Mouse (Mus musculus): ENCODE measurements around the gene Mettl27. TPM values are rescaled to one million over a fixed set of nuclear protein-coding genes. Genes with fewer than 3 reads are reported as not detected.

The Mettl27 gene
- polyA plus RNA-seq, 1 experiment from 2014 or later, result 26.3 TPM

- Histone ChIP-seq H3K4me2 (replicated peaks; ENCODE audit: low read depth, low read length) (no peak overlapping the region), H3K9me3 (ENCODE audit: control insufficient read depth, low read depth, low read length) (no peaks in the 10 kb centered on the region), H3K36me3 (ENCODE audit: control insufficient read depth, insufficient read depth, low read length) (no peaks in the 10 kb centered on the region), H3K4me1 (ENCODE audit: control insufficient read depth, insufficient read depth, low read length) (no peaks in the 10 kb centered on the region), H3K27me3 (ENCODE audit: control insufficient read depth, insufficient read depth, low read length) (no peaks in the 10 kb centered on the region), H3K4me3 (ENCODE audit: low read depth, low read length) (no peak overlapping the region), H3K9ac (replicated peaks; ENCODE audit: low read depth, low read length) (no peak overlapping the region), H3K27ac (ENCODE audit: low read length) (no peak overlapping the region)
- 75% methylated on average over 8 of the region's 8 CpGs for WGBS
- no peak for ATAC-seq (ENCODE audit: insufficient number of reproducible peaks, insufficient read depth, low FRiP score, low read depth)
These were observed 17.7 kb upstream of the Mettl27 start for GRCm38 (mm10) chr5:134914510-134914909.

GRCm38 (mm10) chr5:134915311-134915710 lies 16.9 kb upstream of the Mettl27 start, which contains the start of gene Cldn13:
TSS of gene Cldn13 (minus strand) at chr5:134915526.
- Histone ChIP-seq H3K4me2 (replicated peaks; ENCODE audit: low read depth, low read length) (no peak within 1 kb of the TSS), H3K36me3 (ENCODE audit: control insufficient read depth, insufficient read depth, low read length) (no peaks in the 10 kb centered on the region), H3K4me1 (ENCODE audit: control insufficient read depth, insufficient read depth, low read length) (no peaks in the 10 kb centered on the region), H3K9me3 (ENCODE audit: control insufficient read depth, low read depth, low read length) (no peaks in the 10 kb centered on the region), H3K4me3 (ENCODE audit: low read depth, low read length) (no peak within 1 kb of the TSS), H3K27me3 (ENCODE audit: control insufficient read depth, insufficient read depth, low read length) (no peaks in the 10 kb centered on the region), H3K27ac (ENCODE audit: low read length) (no peak within 1 kb of the TSS), H3K9ac (replicated peaks; ENCODE audit: low read depth, low read length) (no peak within 1 kb of the TSS)
- no peak for ATAC-seq (ENCODE audit: insufficient number of reproducible peaks, insufficient read depth, low FRiP score, low read depth)
- 83% methylated on average over 8 of the region's 8 CpGs for WGBS

- H3K4me3 ChIP-seq (ENCODE audit: low read depth, low read length), result no peak overlapping the region
- H3K27me3 ChIP-seq (ENCODE audit: control insufficient read depth, insufficient read depth, low read length), result no peaks in the 10 kb centered on the region
- H3K4me1 ChIP-seq (ENCODE audit: control insufficient read depth, insufficient read depth, low read length), result no peaks in the 10 kb centered on the region
- no peak overlapping the region for H3K4me2 ChIP-seq (replicated peaks; ENCODE audit: low read depth, low read length)
- H3K9ac ChIP-seq (replicated peaks; ENCODE audit: low read depth, low read length), result no peak overlapping the region
- no peak for ATAC-seq (ENCODE audit: insufficient number of reproducible peaks, insufficient read depth, low FRiP score, low read depth)
- H3K27ac ChIP-seq (ENCODE audit: low read length), result no peak overlapping the region
- H3K36me3 ChIP-seq (ENCODE audit: control insufficient read depth, insufficient read depth, low read length), result no peaks in the 10 kb centered on the region
- WGBS, result 48% methylated on average over 16 of the region's 16 CpGs
- no peaks in the 10 kb centered on the region for H3K9me3 ChIP-seq (ENCODE audit: control insufficient read depth, low read depth, low read length)
These were observed 13.9 kb upstream of the Mettl27 start for GRCm38 (mm10) chr5:134918071-134918832.

GRCm38 (mm10) chr5:134919097-134919496 lies 13.1 kb upstream of the Mettl27 start:
- H3K4me1 ChIP-seq (ENCODE audit: control insufficient read depth, insufficient read depth, low read length), result no peaks in the 10 kb centered on the region
- ATAC-seq (ENCODE audit: insufficient number of reproducible peaks, insufficient read depth, low FRiP score, low read depth), result peak; percentile 87; the same call in 1 of the 2 replicates
- no peaks in the 10 kb centered on the region for H3K36me3 ChIP-seq (ENCODE audit: control insufficient read depth, insufficient read depth, low read length)
- no peak overlapping the region for H3K9ac ChIP-seq (replicated peaks; ENCODE audit: low read depth, low read length)
- H3K27ac ChIP-seq (ENCODE audit: low read length), result no peak overlapping the region
- H3K4me3 ChIP-seq (ENCODE audit: low read depth, low read length), result no peak overlapping the region
- WGBS, result 83% methylated on average over 3 of the region's 3 CpGs
- H3K9me3 ChIP-seq (ENCODE audit: control insufficient read depth, low read depth, low read length), result no peaks in the 10 kb centered on the region
- H3K27me3 ChIP-seq (ENCODE audit: control insufficient read depth, insufficient read depth, low read length), result no peaks in the 10 kb centered on the region
- H3K4me2 ChIP-seq (replicated peaks; ENCODE audit: low read depth, low read length), result no peak overlapping the region

GRCm38 (mm10) chr5:134920106-134920687 lies 12.0 kb upstream of the Mettl27 start:
- Histone ChIP-seq H3K27me3 (ENCODE audit: control insufficient read depth, insufficient read depth, low read length) (no peaks in the 10 kb centered on the region), H3K36me3 (ENCODE audit: control insufficient read depth, insufficient read depth, low read length) (no peaks in the 10 kb centered on the region), H3K9ac (replicated peaks; ENCODE audit: low read depth, low read length) (no peak overlapping the region), H3K27ac (ENCODE audit: low read length) (no peak overlapping the region), H3K4me2 (replicated peaks; ENCODE audit: low read depth, low read length) (no peak overlapping the region), H3K4me1 (ENCODE audit: control insufficient read depth, insufficient read depth, low read length) (no peaks in the 10 kb centered on the region), H3K9me3 (ENCODE audit: control insufficient read depth, low read depth, low read length) (no peaks in the 10 kb centered on the region), H3K4me3 (ENCODE audit: low read depth, low read length) (no peak overlapping the region)
- WGBS, result 75% methylated on average over 6 of the region's 6 CpGs
- no peak for ATAC-seq (ENCODE audit: insufficient number of reproducible peaks, insufficient read depth, low FRiP score, low read depth)

- WGBS, result 86% methylated on average over 8 of the region's 8 CpGs
- H3K27ac ChIP-seq (ENCODE audit: low read length), result no peak overlapping the region
These were observed 11.1 kb upstream of the Mettl27 start for GRCm38 (mm10) chr5:134921106-134921505.

GRCm38 (mm10) chr5:134923141-134923540 lies 9.0 kb upstream of the Mettl27 start:
- H3K4me2 ChIP-seq (replicated peaks; ENCODE audit: low read depth, low read length), result no peak overlapping the region
- no peaks in the 10 kb centered on the region for H3K4me1 ChIP-seq (ENCODE audit: control insufficient read depth, insufficient read depth, low read length)
- no peaks in the 10 kb centered on the region for H3K9me3 ChIP-seq (ENCODE audit: control insufficient read depth, low read depth, low read length)
- no peaks in the 10 kb centered on the region for H3K36me3 ChIP-seq (ENCODE audit: control insufficient read depth, insufficient read depth, low read length)
- no peak overlapping the region for H3K4me3 ChIP-seq (ENCODE audit: low read depth, low read length)
- no peaks in the 10 kb centered on the region for H3K27me3 ChIP-seq (ENCODE audit: control insufficient read depth, insufficient read depth, low read length)
- ATAC-seq (ENCODE audit: insufficient number of reproducible peaks, insufficient read depth, low FRiP score, low read depth), result no peak
- H3K27ac ChIP-seq (ENCODE audit: low read length), result no peak overlapping the region
- WGBS, result 67% methylated on average over 6 of the region's 6 CpGs
- H3K9ac ChIP-seq (replicated peaks; ENCODE audit: low read depth, low read length), result no peak overlapping the region

More at GRCm38 (mm10) chr5:134921106-134921505, 11.1 kb upstream of the Mettl27 start:
- no peak overlapping the region for H3K4me3 ChIP-seq (ENCODE audit: low read depth, low read length)
- no peaks in the 10 kb centered on the region for H3K27me3 ChIP-seq (ENCODE audit: control insufficient read depth, insufficient read depth, low read length)
- H3K4me2 ChIP-seq (replicated peaks; ENCODE audit: low read depth, low read length), result no peak overlapping the region
- H3K9me3 ChIP-seq (ENCODE audit: control insufficient read depth, low read depth, low read length), result no peaks in the 10 kb centered on the region
- no peak overlapping the region for H3K9ac ChIP-seq (replicated peaks; ENCODE audit: low read depth, low read length)
- H3K4me1 ChIP-seq (ENCODE audit: control insufficient read depth, insufficient read depth, low read length), result no peaks in the 10 kb centered on the region
- no peaks in the 10 kb centered on the region for H3K36me3 ChIP-seq (ENCODE audit: control insufficient read depth, insufficient read depth, low read length)
- ATAC-seq (ENCODE audit: insufficient number of reproducible peaks, insufficient read depth, low FRiP score, low read depth), result no peak

- H3K9ac ChIP-seq (replicated peaks; ENCODE audit: low read depth, low read length), result no peak overlapping the region
- WGBS, result 70% methylated on average over 4 of the region's 4 CpGs
- H3K36me3 ChIP-seq (ENCODE audit: control insufficient read depth, insufficient read depth, low read length), result no peaks in the 10 kb centered on the region
- H3K4me3 ChIP-seq (ENCODE audit: low read depth, low read length), result no peak overlapping the region
- no peaks in the 10 kb centered on the region for H3K4me1 ChIP-seq (ENCODE audit: control insufficient read depth, insufficient read depth, low read length)
- no peaks in the 10 kb centered on the region for H3K27me3 ChIP-seq (ENCODE audit: control insufficient read depth, insufficient read depth, low read length)
- no peak for ATAC-seq (ENCODE audit: insufficient number of reproducible peaks, insufficient read depth, low FRiP score, low read depth)
- H3K9me3 ChIP-seq (ENCODE audit: control insufficient read depth, low read depth, low read length), result no peaks in the 10 kb centered on the region
- H3K4me2 ChIP-seq (replicated peaks; ENCODE audit: low read depth, low read length), result no peak overlapping the region
- H3K27ac ChIP-seq (ENCODE audit: low read length), result no peak overlapping the region
These were observed 5.4 kb upstream of the Mettl27 start for GRCm38 (mm10) chr5:134926726-134927125.
